Mouse (Mus musculus) lung, postnatal 4 days (tissue): ENCODE results near the gene Cog4.

Experiments
- DNase-seq, 2 experiments: peaks; one replicate each; pipeline ENCODE4 v3.0.0; 2021

Cog4 gene

GRCm38 (mm10) chr8:110846405-110847170, at the start of gene Cog4, which contains the start of gene Sf3b3:
Gene Cog4 (plus strand): TSS chr8:110846600.
Gene Sf3b3 (minus strand): TSS chr8:110846787.
- peak; percentile 88 to 89 for DNase-seq

GRCm38 (mm10) chr8:110797086-110797485, 49.3 kb upstream of the Cog4 start:
- no peak for DNase-seq

GRCm38 (mm10) chr8:110802988-110803387, 43.4 kb upstream of the Cog4 start:
- no peak for DNase-seq

- no peak for DNase-seq
Measured at GRCm38 (mm10) chr8:110803856-110804255, 42.5 kb upstream of the Cog4 start.

- peak; percentile 41 to 74 for DNase-seq
Measured at GRCm38 (mm10) chr8:110804825-110805514, 41.4 kb upstream of the Cog4 start.

- peak in 1 of 2 experiments; percentile 54 for DNase-seq
Measured at GRCm38 (mm10) chr8:110805669-110806068, 40.7 kb upstream of the Cog4 start, which contains the start of gene Il34. Gene Il34 (minus strand): TSS chr8:110805924.

- no peak for DNase-seq
Measured at GRCm38 (mm10) chr8:110806146-110806545, 40.3 kb upstream of the Cog4 start.

- DNase-seq = peak; percentile 44 to 72
Measured at GRCm38 (mm10) chr8:110808495-110809472, 37.6 kb upstream of the Cog4 start.

- peak; percentile 35 to 60 for DNase-seq
Measured at GRCm38 (mm10) chr8:110809831-110810230, 36.6 kb upstream of the Cog4 start.

- no peak for DNase-seq
Measured at GRCm38 (mm10) chr8:110810481-110811065, 35.8 kb upstream of the Cog4 start.

GRCm38 (mm10) chr8:110811116-110811515, 35.3 kb upstream of the Cog4 start:
- no peak for DNase-seq

GRCm38 (mm10) chr8:110811793-110812192, 34.6 kb upstream of the Cog4 start:
- DNase-seq = no peak

- no peak for DNase-seq
Measured at GRCm38 (mm10) chr8:110812349-110813080, 33.9 kb upstream of the Cog4 start.

GRCm38 (mm10) chr8:110813081-110813812, 33.2 kb upstream of the Cog4 start:
- DNase-seq = no peak

GRCm38 (mm10) chr8:110815308-110815707, 31.1 kb upstream of the Cog4 start:
- DNase-seq = no peak

GRCm38 (mm10) chr8:110816990-110817389, 29.4 kb upstream of the Cog4 start:
- no peak for DNase-seq

GRCm38 (mm10) chr8:110818593-110818992, 27.8 kb upstream of the Cog4 start:
- DNase-seq = no peak

- no peak for DNase-seq
Measured at GRCm38 (mm10) chr8:110820257-110820656, 26.1 kb upstream of the Cog4 start.

GRCm38 (mm10) chr8:110821960-110822359, 24.4 kb upstream of the Cog4 start:
- DNase-seq = no peak

GRCm38 (mm10) chr8:110824861-110825260, 21.5 kb upstream of the Cog4 start:
- no peak for DNase-seq

GRCm38 (mm10) chr8:110828511-110828910, 17.9 kb upstream of the Cog4 start:
- DNase-seq = no peak
